Mouse (Mus musculus) layer of hippocampus, postnatal 14 days (tissue): ENCODE results near the gene Irf7. TPM values are rescaled to one million over a fixed set of nuclear protein-coding genes. Genes with fewer than 3 reads are reported as not detected.
"Not testable (repeated sequence)": the region's sequence is repeated elsewhere in the genome, so short reads cannot be mapped to it uniquely, and the experiment has no call there.

Source experiments
- DNase-seq, 2 experiments: peaks; one replicate each; pipeline ENCODE4 v3.0.0; 2021 to 2022; ENCODE audit warnings: low spot score in 2 of 2, mixed read lengths in 1 of 2
- total RNA-seq, 2 experiments: library from RNA; stranded (reverse); gene quantifications; 2 replicates each; pipeline ENCODE4 v1.2.3; 2021

Gene Irf7
- total RNA-seq, 2 experiments from 2014 or later = 0.46 to 1.3 TPM

DNA sequence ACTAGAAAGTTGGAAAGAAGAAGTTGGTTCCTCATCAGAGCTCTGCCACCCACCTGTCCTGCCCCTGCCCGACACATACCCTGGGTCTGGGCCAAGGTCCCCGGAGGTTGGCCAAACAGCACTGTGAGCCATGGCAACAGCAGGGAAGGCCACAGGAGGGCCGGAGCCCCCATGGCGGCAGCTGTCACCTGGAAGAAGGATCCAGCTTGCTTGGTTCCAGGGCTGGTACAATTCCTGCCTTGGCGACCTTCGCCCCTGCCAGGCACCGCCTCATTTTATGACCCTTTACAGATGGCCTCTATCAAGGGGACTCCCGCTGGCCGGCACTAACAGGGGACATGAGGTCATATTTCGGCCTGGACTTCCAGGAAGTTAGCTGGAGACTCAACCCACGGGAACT is 10.3 kb upstream of the Irf7 start, which contains the start of gene Cdhr5:
Gene Cdhr5, minus strand, starts transcription at position 241 of the 400 bp plus-strand sequence.
- no peak for DNase-seq

DNA sequence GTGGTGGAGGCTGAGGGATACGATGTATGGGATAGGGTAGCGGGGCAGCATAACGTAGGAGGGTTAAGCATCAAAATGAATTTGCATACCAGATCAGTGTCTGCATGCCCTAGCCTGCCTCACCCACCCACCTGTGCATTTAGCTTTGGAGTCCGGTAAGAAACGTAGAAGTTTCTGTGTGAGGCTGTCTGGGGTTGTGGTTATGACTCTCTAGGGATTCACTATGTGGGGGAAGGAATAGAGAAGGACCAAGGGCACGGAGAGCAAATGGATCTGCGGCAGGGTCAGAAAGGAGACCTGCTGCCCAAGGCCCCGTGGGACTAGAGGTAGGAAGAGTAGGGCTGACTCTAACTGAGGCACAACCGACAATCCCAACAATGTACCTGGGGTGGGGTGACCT is 9.1 kb upstream of the Irf7 start:
- no peak for DNase-seq

GRCm38 (mm10) chr7:141270631-141271030 is 4.3 kb upstream of the Irf7 start:
- DNase-seq = no peak

DNA sequence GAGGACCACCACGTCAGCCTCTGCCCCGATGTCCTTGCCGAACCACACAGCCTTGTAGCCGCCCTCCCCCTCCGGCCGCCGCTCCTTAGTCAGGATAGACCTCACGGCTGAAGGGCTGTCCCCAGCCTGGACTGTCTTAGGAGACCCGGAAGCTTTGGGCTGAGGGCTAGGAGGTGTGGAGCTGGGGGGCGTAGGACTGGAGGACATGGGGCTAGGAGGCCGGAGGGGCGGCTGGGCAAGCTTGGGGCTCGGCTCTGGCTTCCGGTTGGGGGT is 2.9 kb upstream of the Irf7 start:
- DNase-seq = no peak

DNA sequence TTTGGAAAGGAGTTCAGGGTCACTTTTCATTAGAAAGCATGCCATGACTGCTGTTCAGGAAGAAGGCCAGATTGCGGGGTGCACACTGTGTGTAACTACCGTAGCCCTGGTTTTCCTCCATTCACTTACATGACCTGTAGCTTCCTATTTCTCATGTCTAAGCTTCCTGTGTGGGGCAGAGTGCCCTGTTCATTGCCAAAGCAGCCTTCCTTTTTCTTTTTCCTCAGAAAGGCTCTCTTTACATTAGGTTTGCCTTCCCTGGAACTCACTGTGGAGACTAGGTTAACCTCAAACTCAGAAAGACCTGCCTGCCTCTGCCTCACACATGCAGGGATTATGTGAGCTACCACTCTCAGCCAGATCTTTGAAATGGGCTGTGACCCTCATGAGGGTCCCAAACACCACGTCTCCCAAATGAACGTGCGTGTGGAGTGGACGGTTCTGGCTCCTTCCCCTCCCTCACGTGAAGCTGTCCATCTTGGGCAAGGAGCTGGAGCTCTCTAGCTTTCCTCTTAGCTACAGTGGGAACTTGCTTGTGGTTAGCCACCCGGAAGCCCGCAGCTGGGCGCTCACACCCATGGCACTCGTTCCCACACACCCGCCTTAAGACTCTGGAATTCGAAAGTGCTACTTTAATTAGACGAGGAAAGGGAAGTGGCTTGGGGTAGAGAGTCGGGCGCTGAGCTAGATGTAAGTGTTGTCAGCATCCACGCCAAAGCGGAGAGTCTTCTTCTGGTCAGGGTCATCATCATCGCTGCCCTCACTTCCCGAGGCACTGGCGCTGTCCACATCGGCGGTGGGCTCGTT is 2.4 kb upstream of the Irf7 start:
- DNase-seq = no peak

GRCm38 (mm10) chr7:141265411-141265738 is 906 bp downstream of the Irf7 start:
- no peak for DNase-seq

DNA sequence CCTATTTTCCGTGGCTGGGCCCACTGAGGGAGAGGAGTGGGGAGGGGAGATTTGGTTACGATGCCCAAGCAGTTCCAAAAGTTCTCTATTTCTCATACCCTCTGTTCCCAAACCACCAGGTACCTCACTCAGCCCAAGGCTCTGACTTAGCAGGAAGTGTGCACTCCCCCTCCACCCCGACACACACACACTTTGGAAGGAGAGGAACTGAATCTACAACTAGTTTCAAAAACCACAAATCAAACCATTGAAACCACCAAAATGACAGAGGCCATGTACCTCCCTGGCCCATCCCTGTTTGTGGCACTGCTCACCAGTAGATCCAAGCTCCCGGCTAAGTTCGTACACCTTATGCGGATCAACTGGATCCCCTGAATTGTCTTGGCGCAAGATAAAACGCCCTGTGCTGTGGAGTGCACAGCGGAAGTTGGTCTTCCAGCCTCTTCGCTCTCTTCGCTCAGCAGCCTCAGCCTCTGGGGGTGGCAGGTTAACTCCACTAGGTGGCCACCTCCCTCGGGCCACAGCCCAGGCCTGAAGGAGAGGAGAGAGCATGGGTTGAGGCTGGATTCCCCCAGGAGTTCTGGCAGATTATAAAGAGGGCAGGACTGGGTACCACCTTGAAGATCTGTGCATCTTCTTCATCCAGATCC is 1.4 kb downstream of the Irf7 start:
- DNase-seq = no peak

- DNase-seq = no peak
Observed at GRCm38 (mm10) chr7:141264041-141264700, 2.1 kb downstream of the Irf7 start.

GRCm38 (mm10) chr7:141263640-141264039 is 2.6 kb downstream of the Irf7 start:
- DNase-seq = no peak

DNA sequence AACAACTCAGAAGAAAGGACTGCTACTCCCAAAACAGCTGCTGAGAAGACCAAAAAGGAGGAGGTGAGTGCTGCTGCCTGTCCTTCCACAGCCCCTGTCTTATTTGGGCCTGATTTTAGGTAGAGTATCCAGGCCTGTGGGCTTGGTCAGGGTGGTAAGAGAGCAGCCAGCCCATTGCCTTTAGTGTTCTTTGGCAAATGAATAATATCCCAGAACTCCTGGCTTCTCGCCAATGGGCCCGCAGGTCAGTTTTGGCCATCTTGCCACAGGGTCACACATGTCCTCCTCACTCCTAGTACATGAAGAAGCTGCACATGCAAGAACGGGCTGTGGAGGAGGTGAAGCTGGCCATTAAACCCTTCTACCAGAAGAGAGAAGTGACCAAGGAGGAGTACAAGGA is 4.8 kb downstream of the Irf7 start:
- no peak for DNase-seq

GRCm38 (mm10) chr7:141256159-141256558 is 10.1 kb downstream of the Irf7 start:
- DNase-seq = no peak

DNA sequence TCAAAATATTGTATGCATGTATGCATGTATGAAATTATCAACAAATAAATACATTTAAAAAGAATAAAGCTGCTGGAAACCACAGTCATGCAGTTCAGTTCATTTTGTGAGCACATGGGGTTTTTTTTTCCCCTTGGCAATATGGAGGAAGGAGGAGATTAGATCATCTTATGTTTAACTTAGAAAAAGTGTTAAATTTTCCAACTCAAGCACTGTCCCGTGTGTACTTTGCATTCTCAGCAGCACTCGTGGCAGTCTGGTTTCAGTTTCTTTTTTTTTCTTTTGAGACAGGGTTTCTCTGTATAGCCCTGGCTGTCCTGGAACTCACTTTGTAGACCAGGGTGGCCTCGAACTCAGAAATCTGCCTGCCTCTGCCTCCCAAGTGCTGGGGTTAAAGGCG is 15.8 kb downstream of the Irf7 start:
- DNase-seq = not testable (repeated sequence)

DNA sequence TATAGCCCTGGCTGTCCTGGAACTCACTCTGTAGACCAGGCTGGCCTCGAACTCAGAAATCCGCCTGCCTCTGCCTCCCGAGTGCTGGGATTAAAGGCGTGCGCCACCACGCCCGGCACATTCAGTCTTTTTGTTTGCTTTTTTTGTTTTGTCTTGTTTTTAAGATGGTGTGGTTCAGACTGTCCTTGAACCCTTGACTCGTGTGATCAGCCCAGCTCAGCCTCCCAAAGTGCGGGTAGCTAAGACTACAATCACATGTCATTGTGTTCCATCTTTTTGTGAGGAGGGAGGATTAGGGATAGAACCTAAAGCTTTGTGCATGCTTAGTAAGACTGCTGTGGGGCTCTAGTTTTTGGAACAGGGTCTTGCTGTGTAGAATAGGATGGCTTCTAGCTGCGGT is 34.7 kb downstream of the Irf7 start:
- no peak for DNase-seq

- DNase-seq = no peak
Observed at GRCm38 (mm10) chr7:141231111-141231510, 35.2 kb downstream of the Irf7 start.

DNA sequence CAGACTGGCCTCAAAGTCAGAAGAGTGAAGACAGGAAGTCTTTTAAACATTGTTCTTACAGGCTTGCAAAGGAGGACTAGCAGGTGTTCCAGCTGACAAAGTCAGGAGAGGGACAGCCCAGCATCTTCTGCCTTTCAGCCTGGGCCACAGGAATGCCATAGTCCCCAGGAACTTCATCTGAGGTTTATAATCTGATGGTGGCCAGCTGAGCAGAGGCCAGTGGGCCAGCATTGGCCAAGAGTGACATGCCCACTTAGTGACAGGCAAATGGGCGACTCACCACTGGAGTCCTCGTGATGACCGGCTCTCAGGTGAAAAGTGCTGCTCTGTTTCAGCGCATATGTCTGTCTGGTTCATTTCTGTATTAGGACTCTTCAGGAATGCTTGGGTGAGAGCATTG is 35.7 kb downstream of the Irf7 start:
- no peak for DNase-seq

DNA sequence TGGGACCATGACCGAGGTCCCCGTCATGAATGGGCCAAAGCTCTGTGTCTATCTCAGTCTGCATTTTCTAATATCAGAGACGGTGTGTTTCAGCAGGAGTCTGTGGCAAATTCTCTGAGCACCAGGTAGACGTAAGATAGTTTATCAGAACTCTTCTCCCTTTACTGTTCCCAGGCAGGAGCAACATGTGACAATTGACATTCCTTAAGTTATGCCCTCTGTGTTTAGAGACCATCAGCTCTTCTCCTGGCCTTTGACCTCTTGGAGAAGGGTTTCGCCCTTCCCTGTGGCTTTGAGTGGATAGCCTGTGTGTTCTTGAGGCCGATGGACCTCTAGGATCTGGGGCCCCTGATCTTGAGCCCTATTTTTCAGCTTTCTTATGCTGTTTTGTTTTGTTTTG is 36.6 kb downstream of the Irf7 start:
- DNase-seq = no peak

DNA sequence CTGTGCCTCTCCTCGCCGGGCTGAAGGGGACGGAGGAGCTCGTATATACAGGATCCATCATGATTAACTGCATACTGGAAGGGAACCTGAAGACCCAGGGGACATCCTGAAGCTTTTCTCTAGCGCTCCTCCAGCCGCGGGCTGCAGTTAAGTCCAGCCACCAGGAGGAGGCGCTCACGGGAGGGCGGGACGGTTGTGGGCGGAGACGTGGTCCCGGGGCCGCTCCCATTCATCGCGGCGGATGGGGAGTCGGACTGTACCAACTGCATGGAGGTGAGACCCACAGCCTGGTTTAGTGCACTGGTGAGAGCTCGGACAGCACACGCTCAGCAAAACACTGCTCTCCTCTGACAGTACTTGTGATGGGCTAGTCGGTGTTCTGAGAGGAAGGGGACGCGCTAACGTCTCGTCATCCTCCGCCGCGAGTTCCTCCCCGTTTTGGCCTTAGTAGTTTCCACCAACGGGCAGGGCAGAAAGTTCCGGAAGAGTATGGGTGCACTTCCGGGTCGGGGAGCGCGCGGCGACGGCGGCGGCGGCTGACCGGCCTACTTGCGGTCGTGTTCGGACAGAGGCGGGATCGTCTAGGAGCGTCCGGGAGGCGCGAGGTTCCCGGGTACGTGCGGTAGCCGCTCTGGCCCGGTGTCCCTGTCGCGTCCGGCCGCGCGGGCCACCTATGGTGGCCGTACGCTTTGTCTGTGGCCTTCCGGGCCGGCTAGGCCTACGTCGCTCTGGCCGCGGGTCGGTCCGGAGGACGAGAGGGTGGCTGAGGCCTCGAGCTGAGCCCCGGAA is 37.8 kb downstream of the Irf7 start, which contains the start of gene Phrf1:
Gene Phrf1, plus strand, starts transcription at position 506 of the 789 bp plus-strand sequence.
- DNase-seq = peak; percentile 92 to 94

DNA sequence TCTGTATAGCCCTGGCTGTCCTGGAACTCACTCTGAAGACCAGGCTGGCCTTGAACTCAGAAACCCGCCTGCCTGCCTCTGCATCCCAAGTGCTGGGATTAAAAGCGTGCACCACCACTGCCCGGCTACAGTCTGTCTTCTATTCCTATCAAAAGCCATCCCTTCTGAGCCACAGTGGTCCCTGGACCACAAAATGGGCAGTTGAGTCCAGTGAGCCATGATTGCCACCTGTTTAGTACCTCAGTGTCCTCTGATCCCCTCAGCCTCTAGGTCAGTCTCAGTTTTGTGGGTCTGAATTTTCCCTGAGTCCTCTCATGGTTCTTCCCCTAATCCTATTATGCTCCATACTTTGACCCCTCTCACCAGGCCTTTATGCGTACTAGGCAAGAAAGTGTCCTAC is 38.5 kb downstream of the Irf7 start:
- no peak for DNase-seq

DNA sequence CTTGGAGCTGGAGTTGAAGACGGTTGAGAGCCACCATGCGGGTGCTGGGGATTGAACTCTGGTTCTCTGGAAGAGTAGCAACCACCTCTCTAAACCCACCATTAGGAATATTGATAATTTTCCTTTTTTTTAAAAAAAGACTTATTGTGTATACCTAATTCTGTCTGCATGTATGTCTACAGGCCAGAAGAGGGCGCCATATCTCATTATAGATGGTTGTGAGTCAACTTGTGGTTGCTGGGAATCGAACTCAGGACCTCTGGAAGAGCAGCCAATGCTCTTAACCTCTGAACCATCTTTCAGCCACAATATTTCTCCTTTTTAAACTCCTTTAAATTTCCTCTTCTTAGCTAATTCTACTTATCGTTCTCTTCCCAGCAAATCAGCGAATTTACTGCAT is 39.7 kb downstream of the Irf7 start:
- DNase-seq = no peak

DNA sequence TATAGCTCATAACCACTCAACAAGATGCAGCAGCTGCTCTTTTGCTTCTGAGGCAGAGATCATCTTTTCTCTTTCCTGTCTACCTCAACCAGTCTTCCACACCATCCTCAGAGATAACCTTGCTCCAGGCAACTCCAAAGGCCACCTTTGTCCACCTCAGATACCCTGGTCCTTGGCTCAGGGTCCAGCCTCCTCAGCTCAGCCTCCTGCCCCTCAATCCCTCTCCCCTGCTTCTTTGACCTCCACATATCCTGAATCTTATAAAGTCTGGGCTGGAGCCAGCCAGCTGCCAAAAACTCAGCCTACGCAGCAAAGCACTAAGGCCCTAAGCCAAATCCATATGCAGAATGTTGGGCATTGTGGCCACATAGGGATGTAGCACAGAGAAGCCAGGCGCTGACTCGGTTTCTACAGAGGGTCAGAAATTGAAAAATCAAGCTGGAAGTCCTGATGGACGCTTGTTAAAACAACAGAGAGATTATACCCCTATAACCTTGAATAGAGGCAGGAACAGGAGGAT is 43.5 kb downstream of the Irf7 start:
- DNase-seq = no peak

- no peak for DNase-seq
Observed at GRCm38 (mm10) chr7:141222126-141222467, 44.2 kb downstream of the Irf7 start.
